Mouse (Mus musculus) lung, postnatal 0 days (tissue): ENCODE measurements around the gene Plpp7.

Experiments used
- CTCF ChIP-seq: IDR thresholded peaks from 2 replicates; pipeline ENCODE4 v1.5.1; 2016; ENCODE audit warnings: antibody characterized with exemption, mild to moderate bottlenecking
- EP300 ChIP-seq: IDR thresholded peaks from 2 replicates; pipeline ENCODE4 v1.6.1; 2016; ENCODE audit warnings: antibody characterized with exemption, mild to moderate bottlenecking, control low read depth

DNA sequence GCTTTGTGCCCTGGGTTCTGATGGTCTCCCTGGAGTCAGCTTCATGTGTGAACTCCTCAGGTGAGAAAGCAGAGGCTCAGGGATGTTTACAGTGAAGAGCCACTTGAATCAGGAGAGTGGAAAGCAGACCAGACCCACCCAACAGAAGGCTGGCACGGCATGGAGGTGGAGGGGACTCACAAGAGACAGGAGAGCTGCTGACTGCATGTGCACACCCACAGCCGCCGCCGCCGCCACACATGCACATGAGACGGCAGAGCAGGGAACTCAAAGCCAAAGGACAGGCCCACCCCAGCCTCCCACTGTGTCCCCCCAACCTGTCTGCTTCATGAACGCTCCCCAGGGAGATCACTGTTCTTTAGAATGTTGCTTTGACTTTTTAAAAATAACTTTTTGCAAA is 8.8 kb downstream of the Plpp7 start:
- TF ChIP-seq CTCF (no peak), EP300 (no peak)
